Mouse (Mus musculus) brown adipose tissue, adult 24 weeks (tissue): ENCODE results near the gene Gm28047. TPM values are rescaled to one million over a fixed set of nuclear protein-coding genes. Genes with fewer than 3 reads are reported as not detected.

Experiments used
- H3K27ac ChIP-seq: fragments of 200-500 bp; replicated peaks from 2 replicates; pipeline ENCODE4 v1.5.1; 2012; ENCODE audit warnings: low read depth, mild to moderate bottlenecking, low read length
- H3K4me1 ChIP-seq: fragments of 200-500 bp; 2 replicates; pipeline ENCODE4 v1.6.1; 2012; ENCODE audit warnings: low read length, mixed read lengths; ENCODE audit not compliant: control insufficient read depth, insufficient read depth, insufficient read length
- H3K4me3 ChIP-seq: fragments of 200-500 bp; 2 replicates; pipeline ENCODE4 v1.5.1; 2012; ENCODE audit warnings: low read depth, mild to moderate bottlenecking, low read length, moderate library complexity; ENCODE audit not compliant: insufficient read depth
- polyA plus RNA-seq: library from polyadenylated mRNA; stranded (reverse); fragments of >200 nt; gene quantifications from 2 replicates; pipeline ENCODE4 v1.2.4, GENCODE M21; 2012; ENCODE audit not compliant: missing spikeins, insufficient read depth, insufficient read length

Gm28047 gene
- polyA plus RNA-seq, 1 experiment = 0.75 TPM

DNA sequence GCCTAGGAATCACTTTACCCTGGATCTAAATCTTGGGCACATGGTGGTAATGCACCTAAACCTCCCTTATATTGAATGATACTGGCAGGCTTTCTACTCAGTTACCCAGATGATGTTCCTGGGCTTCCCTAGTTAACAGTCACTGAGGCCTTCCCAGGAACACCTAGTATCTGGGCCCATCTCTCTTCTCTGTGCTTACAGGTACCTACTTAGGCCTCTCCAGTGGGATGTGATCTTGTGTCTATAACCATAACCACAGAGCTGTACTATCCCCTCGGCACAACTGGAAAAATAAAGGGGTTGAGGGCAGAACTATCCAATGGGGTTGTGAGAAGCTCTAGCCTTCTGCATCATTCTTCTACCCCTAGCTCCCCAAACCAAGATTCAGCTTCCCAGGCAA is 118.0 kb downstream of the Gm28047 start:
- H3K4me1 ChIP-seq = no peaks in the 10 kb centered on the region; the same call in 1 of the 2 replicates

DNA sequence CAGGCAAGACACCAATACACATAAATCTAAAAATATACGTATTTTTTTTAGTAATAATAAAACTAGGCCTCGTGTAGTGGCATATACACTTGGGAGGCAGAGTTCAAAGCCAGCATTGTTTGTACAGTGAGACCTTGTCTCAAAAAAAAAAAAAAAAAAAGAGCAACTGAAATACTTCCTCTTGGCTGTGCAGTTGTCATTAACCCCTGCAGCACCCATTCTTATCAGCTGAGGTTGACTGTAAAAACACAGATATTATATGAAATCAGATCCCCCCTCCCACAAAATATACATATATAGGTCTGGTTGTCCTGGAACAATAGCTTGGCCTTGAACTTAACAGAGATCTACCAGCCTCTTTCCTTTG is 118.4 kb downstream of the Gm28047 start:
- no peaks in the 10 kb centered on the region; the same call in 1 of the 2 replicates for H3K4me1 ChIP-seq
- H3K27ac ChIP-seq = no peak overlapping the region
- no peak overlapping the region for H3K4me3 ChIP-seq

More for the DNA sequence above, 118.0 kb downstream of the Gm28047 start:
- H3K4me3 ChIP-seq = no peak overlapping the region
- H3K27ac ChIP-seq = no peak overlapping the region

DNA sequence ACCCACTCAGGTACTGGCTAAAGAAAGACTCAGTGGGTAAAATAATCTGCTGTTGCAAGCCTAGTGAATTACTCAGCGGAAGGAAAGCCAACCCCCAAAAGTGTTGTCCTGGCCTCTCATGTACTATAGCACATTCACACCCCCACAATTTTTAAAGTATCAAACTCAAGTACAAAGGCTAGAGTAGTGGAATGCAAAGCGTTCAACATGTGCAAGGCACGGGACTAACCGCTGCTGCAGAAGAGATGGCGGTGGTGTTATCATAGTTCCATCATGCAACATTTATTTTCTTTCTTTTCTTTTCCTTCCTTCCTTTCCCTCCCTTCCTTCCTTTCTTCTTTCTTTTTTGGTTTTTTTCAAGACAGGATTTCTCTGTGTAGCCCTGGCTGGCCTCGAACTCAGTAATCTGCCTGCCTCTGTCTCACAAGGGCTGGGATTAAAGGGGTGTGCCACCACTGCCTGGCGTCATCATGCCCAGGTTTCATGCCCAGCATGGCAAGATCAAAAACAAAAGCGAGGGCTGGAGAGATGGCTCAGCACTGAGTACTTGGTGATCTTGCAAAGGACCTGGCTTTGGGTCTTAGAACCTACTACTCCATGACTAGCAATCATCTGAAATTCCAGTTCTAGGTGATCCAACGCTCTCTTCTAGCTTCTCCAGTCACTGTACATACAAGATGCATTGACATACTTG is 119.0 kb downstream of the Gm28047 start:
- no peak overlapping the region for H3K27ac ChIP-seq
- no peak overlapping the region for H3K4me3 ChIP-seq
- no peaks in the 10 kb centered on the region; the same call in 1 of the 2 replicates for H3K4me1 ChIP-seq

DNA sequence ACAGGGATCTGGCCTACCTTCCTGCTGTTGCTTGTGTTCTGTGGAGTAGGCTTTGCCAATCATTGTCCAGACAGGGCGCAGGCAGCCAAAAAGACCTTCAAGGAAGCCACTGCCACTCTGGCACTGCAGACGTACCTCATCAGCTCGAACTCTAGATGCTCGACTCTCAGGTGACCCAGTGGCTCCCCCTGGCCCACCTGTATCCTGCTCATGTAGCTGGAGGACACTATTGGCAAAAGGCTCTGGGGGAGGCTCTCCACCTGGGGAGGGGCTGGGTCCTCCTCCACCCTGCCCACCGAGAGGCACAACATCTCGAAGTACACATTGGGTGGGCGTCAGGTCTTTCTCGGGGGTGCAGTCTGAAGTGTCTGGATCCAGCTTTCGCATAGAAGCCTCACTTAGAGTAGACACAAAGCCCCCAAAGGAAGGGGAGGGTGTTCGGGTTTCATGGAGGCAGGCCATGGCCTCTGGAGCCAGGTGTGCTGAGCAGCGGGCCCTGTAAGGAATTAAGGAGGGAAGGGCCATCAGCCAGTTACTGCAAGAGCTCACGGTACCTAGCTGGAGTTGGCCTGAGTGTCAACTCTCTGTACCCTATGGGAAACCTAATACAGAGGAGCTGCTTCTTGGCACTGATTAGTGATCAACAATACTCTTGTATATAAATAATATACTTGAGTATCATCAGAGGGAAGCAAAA is 119.6 kb downstream of the Gm28047 start:
- Histone ChIP-seq H3K4me3 (no peak overlapping the region), H3K27ac (no peak overlapping the region), H3K4me1 (no peaks in the 10 kb centered on the region; the same call in 1 of the 2 replicates)

DNA sequence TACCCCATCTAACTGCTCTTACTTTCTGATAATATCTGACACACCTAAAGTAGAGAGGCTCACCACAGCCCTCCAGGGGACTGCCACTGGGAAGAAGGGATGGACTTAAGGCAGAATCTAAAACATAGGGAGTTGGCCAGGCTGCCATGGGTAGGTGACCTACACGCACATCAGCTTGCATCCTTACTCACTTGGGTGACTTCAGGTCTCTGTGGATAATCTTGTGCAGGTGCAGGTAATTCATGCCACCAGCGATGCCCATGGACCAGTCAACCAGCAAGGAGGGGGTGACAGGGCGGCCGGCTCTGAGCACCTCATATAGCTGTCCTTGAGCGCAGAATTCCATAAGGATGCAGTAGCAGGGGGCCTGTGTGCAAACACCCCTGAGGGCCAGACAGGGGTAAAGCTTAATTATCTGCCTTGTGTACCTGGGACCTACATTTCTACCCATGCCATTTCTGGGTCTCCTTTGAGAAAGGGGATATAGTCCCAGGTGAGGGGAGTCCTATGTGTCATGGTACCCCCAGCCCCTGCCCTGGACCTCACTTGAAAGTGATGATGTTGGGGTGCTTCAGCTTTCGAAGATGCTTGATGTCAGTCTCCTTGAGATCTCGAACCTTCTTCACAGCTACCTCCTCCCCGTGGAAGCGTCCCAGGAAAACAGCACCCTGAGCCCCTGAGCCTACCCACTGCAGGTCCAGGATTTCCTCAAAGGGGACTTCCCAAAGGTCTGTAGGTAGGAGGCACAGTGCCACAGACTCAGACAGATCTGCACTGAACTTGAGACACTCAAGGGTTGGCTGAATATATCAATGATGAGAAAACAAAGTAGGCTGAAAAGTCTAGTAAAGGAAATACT is 120.7 kb downstream of the Gm28047 start:
- H3K4me1 ChIP-seq = no peaks in the 10 kb centered on the region; the same call in 1 of the 2 replicates
- no peak overlapping the region for H3K4me3 ChIP-seq
- H3K27ac ChIP-seq = no peak overlapping the region

DNA sequence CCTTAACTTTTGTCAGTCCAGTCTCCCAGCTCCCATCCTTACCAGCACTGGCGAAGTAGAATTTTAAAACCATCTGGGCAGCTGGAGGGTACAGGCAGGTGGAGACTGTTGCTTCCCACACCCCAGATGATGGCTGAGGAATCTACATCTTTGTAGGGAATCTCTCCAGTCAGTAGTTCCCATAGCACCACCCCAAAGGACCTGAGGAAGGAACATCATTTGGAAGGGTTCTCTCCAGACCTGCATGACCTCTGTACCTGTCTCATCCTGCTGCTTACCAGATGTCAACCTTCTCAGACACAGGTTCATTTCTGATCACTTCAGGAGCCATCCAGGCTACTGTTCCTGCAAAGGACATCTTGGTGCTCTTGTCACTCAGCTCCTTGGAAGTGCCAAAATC is 121.4 kb downstream of the Gm28047 start, which contains the start of gene Gm10337:
Gm10337 (plus strand) TSS at position 276 of the 400 bp plus-strand sequence.
- Histone ChIP-seq H3K4me3 (no peak within 1 kb of the TSS), H3K4me1 (no peaks in the 10 kb centered on the region; the same call in 1 of the 2 replicates), H3K27ac (no peak within 1 kb of the TSS)

DNA sequence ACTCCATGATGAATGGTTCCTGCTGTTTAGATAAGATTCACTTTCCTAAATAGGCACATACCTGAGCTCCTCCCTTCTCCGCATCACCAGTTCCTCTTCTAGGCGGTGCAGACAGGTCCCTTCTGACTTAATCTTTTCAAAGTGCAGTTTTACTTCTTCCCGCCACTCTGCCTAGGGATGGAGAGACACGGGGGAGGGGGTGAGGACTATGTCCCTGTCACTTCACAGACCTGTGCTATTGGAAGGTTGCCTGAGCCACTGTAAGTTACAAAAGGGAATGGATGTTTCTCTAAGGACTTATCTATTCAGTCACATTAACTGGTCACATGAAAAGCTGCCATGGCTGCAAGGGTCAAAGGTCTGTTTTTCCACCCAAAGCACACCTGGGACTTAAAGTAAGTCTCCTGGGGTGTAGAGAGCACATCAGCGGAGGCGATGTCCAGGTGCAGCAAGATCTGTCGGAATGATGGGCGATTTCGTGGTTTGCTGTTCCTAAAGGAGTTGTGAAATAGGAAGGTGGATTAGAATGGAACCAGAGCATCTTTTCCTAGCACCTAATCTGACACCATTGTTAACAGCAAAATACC is 122.5 kb downstream of the Gm28047 start:
- no peak overlapping the region for H3K4me3 ChIP-seq
- no peak overlapping the region for H3K27ac ChIP-seq
- H3K4me1 ChIP-seq = no peaks in the 10 kb centered on the region; the same call in 1 of the 2 replicates

DNA sequence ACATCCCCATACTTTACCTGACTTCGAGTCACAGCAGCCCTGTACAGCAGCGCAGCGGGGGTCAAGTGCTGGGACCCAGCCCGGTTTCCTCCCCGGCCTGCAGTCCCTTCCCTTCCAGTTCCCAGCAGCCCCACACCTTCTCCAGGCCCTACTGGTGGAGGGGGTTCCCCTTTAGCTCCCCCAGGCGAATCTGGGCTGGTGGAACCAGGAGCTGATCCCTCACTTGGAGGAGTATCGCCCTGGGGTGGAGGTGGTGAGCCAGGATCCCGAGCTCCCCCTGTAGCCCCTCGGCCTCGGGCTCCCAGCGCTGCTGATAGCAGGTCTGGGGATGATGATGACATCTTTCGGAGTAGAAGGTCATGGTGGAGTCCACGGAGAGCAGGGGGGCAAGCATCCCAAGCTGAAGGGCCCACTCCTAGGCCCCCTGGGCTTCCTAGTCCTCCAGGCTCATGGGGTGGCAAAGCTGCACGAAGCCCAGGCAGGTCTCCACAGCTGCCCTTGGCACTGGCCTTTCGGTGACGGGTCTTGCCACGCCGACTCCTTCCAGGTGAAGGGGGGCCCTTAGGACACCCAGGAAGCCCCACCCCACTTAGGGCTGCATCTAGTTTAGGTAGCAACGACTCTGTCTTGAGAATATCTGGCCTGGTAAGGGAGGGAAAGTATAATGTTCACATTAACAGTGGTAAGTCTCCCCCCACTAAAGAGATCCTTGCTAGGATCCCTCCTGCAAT is 123.6 kb downstream of the Gm28047 start:
- no peak overlapping the region for H3K4me3 ChIP-seq
- no peak overlapping the region for H3K27ac ChIP-seq
- no peaks in the 10 kb centered on the region; the same call in 1 of the 2 replicates for H3K4me1 ChIP-seq

DNA sequence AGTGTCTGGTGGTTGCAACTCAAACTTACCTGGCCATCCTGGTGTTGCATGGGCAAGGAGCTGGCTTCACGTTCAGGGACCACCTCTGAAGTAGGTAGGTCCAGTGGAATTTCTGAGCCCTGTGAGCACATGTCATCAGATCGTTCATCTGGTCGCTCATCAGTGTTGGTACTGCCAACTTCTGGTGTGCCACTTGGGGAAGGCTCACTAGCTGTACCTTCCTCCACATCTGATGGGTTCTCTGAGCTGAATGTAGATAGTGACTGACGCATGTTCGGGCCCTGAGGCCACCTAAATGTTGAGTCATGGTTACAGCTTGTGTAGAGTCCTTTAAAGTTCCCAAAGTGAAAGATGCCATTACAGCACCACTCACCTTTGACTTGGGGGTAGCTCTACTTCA is 124.4 kb downstream of the Gm28047 start:
- H3K4me3 ChIP-seq = no peak overlapping the region
- no peak overlapping the region for H3K27ac ChIP-seq
- no peaks in the 10 kb centered on the region for H3K4me1 ChIP-seq

DNA sequence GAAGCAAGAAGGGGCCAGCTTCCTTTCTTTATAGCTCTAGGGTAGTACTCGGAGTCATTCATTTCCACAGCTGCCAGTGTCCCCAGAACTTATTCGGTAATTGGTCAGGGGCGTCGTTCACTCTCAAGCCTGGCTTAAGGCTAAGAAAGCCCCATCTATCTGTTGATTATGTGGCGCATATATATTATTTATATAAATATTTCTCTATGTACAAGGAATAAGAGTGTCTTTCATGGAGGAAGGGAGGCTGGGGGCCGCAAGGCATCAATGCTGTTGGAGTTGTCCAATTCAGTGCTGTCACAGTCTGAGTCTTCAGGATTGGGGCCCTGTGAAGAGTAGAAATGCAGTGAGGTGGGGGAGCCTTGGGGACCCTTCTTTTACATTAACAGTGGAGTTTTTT is 125.0 kb downstream of the Gm28047 start:
- no peak overlapping the region for H3K27ac ChIP-seq
- no peaks in the 10 kb centered on the region for H3K4me1 ChIP-seq
- H3K4me3 ChIP-seq = no peak overlapping the region

DNA sequence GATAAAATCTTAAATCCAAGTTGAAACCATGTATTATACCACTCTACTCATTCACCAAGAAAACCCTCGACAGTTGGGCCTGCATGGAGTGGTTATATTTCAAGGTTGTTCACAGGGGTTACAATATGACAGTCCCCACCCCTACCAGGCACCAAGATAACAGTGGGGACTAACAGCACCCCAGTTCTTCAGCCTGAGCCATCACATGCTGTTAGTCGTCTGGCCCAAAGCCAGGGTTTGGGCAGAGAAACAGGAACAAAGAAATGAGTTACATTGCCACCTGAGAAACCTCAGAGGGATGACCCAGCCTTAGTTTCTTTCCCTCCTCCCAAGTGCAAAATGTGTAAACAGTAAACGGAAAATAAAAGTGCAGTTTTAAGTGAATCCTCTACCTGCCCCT is 125.5 kb downstream of the Gm28047 start:
- H3K4me1 ChIP-seq = no peaks in the 10 kb centered on the region
- no peak overlapping the region for H3K4me3 ChIP-seq
- H3K27ac ChIP-seq = no peak overlapping the region

DNA sequence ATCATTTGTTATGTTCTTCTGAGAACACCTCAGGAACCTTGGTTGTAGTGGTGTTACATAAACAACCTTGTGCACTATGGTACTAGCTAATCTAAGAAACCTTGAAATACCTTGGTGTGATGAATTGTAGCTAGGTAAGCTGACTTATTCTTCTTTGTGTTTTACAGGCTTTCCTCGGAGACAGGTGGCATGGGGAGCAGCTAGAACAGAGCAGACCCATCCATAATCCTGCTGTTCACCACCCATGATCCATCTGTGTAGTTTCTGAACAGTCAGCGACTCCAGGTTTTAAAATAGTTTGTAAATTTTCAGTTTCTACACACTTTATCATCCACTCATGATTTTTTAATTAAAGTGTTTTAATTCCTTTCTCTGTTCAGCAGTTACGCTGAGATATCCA is 126.5 kb downstream of the Gm28047 start:
- no peak overlapping the region for H3K27ac ChIP-seq
- no peak overlapping the region for H3K4me3 ChIP-seq
- H3K4me1 ChIP-seq = no peaks in the 10 kb centered on the region

DNA sequence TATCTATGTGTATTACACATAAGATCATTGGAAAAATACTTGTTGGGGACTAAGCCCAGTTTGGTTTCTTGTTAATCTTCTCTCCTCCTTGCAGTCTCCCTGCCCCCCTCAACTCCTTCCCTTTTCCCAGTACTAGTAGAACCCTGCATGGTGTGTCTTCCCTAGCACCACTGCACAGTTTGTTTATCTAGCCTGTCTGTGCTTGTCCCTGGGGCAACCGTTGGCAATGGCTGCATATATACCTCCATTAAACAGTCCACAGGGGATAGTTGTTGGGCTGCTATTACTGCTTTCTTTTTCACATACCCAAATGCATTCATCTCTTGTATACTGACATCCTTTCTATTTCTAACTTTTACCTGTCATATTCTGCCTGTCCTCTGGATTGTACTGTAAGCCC is 137.2 kb downstream of the Gm28047 start:
- no peak overlapping the region for H3K27ac ChIP-seq

DNA sequence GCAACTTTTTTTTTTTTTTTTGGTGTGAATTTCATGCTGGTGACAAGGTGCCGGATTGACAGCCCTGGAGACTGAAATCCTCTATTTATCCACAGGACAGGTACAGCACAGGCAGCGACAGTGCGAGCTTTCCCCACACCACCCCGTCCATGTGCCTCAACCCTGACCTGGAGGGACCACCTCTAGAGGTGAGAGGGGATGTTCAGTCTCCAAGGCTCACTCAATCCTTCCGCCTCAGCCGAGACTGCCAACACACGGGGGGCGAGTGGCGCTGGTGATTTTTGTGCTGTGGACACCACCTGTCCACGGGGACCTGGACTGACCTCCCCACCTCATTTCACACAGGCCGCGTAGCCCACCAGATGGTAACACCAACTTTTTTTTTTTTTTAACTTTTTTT is 139.0 kb downstream of the Gm28047 start:
- Histone ChIP-seq H3K4me1 (no peaks in the 10 kb centered on the region), H3K27ac (no peak overlapping the region), H3K4me3 (no peak overlapping the region)

More for the DNA sequence above, 137.2 kb downstream of the Gm28047 start:
- no peaks in the 10 kb centered on the region for H3K4me1 ChIP-seq
- no peak overlapping the region for H3K4me3 ChIP-seq
